Comparison of ENCODE assay signal across 17 mouse cellular contexts in genomic region chr2:75773431-75773830, GRCm38 (mm10). TPM values are rescaled to one million over a fixed set of nuclear protein-coding genes. Genes with fewer than 3 reads are reported as not detected.
DNase-seq lines count a peak whose midpoint lies in the region; ATAC-seq lines count a peak whose summit lies in the region.
"Had no signal": no experiment of that assay in that cellular context is flagged by ENCODE, and none has a peak within 500 bp of the region (broad histone marks: within the 10 kb centered on the region; RNA-seq: fewer than 3 reads in every experiment).

No protein-coding gene starts in this region.

- peaks cover 59% of the 10 kb centered on the region for H3K4me1 ChIP-seq in heart, embryonic 10.5 days
- H3K4me1 ChIP-seq in lung, embryonic 16.5 days (replicated peaks; ENCODE audit: control insufficient read depth, insufficient read depth, low read length), result peaks cover 32% of the 10 kb centered on the region
- H3K4me1 ChIP-seq in liver, embryonic 11.5 days (replicated peaks; ENCODE audit: control insufficient read depth, insufficient read depth, low read length), result peaks cover 40% of the 10 kb centered on the region

- no peaks in the 10 kb centered on the region for H3K9me3 ChIP-seq in heart, embryonic 10.5 days
- H3K9me3 ChIP-seq in lung, embryonic 16.5 days (ENCODE audit: control insufficient read depth, low read length), result no peaks in the 10 kb centered on the region
- no peaks in the 10 kb centered on the region for H3K9me3 ChIP-seq in liver, embryonic 11.5 days (ENCODE audit: control insufficient read depth, low read length)
- H3K9me3 ChIP-seq: embryonic facial prominence, embryonic 12.5 days; hindbrain, embryonic 15.5 days had no signal

- no peak overlapping the region for H3K4me3 ChIP-seq in heart, embryonic 10.5 days
- no peak overlapping the region for H3K4me3 ChIP-seq in lung, embryonic 16.5 days (ENCODE audit: low read length)
- no peak overlapping the region for H3K4me3 ChIP-seq in liver, embryonic 11.5 days (ENCODE audit: low read depth, low read length)
- H3K4me3 ChIP-seq: embryonic facial prominence, embryonic 12.5 days; hindbrain, embryonic 15.5 days had no signal

- no peak for DNase-seq in heart, embryonic 10.5 days (ENCODE audit: low spot score)
- no peak for DNase-seq in heart, postnatal 10 days
- no peak for DNase-seq in lung, postnatal 4 days
- no peak for DNase-seq in liver, embryonic 11.5 days (ENCODE audit: low spot score)
- DNase-seq: cerebellum, adult 11 months; forebrain, postnatal 0 days; gastrocnemius, postnatal 10 days; kidney, postnatal 4 days; left cerebral cortex, postnatal 4 days; lung, adult 18-20 months; midbrain, embryonic 14.5 days; thymus, postnatal 4 days had no signal

- intact Hi-C loops in heart, postnatal 10 days (cut with DNase I), result loop anchor here (2.0 kb wide), 1 partner anchor 71 kb away; no protein-coding TSS in a partner anchor

- 76% methylated on average over 5 of the region's 5 CpGs for WGBS in heart, embryonic 10.5 days
- 72% methylated on average over 5 of the region's 5 CpGs for WGBS in lung, embryonic 16.5 days
- WGBS in liver, embryonic 11.5 days, result 77% methylated on average over 5 of the region's 5 CpGs

- no peaks in the 10 kb centered on the region for H3K27me3 ChIP-seq in heart, embryonic 10.5 days (ENCODE audit: insufficient read depth, poor library complexity, severe bottlenecking)
- H3K27me3 ChIP-seq in lung, embryonic 16.5 days (ENCODE audit: control insufficient read depth, insufficient read depth, low read depth, low read length), result no peaks in the 10 kb centered on the region
- no peaks in the 10 kb centered on the region for H3K27me3 ChIP-seq in liver, embryonic 11.5 days (replicated peaks; ENCODE audit: control insufficient read depth, insufficient read depth, low read length)
- H3K27me3 ChIP-seq: embryonic facial prominence, embryonic 12.5 days; hindbrain, embryonic 15.5 days had no signal

- H3K4me2 ChIP-seq in lung, embryonic 16.5 days (ENCODE audit: low read depth, low read length), result no peak overlapping the region
- no peak overlapping the region for H3K4me2 ChIP-seq in liver, embryonic 11.5 days
- H3K4me2 ChIP-seq: embryonic facial prominence, embryonic 12.5 days; hindbrain, embryonic 15.5 days had no signal

- no peak overlapping the region; the same call in 1 of the 2 replicates for H3K9ac ChIP-seq in lung, embryonic 16.5 days (ENCODE audit: low read length)
- no peak overlapping the region for H3K9ac ChIP-seq in liver, embryonic 11.5 days (ENCODE audit: low read depth, low read length)
- H3K9ac ChIP-seq: embryonic facial prominence, embryonic 12.5 days; forebrain, postnatal 0 days; hindbrain, embryonic 15.5 days had no signal

- H3K36me3 ChIP-seq in heart, embryonic 10.5 days, result no peaks in the 10 kb centered on the region
- H3K36me3 ChIP-seq in lung, embryonic 16.5 days (ENCODE audit: control insufficient read depth, insufficient read depth, low read length), result no peaks in the 10 kb centered on the region
- H3K36me3 ChIP-seq in liver, embryonic 11.5 days (ENCODE audit: control insufficient read depth, insufficient read depth, low read length), result no peaks in the 10 kb centered on the region
- H3K36me3 ChIP-seq: embryonic facial prominence, embryonic 12.5 days; hindbrain, embryonic 15.5 days had no signal

- H3K27ac ChIP-seq in heart, embryonic 10.5 days, result peak overlapping the region; percentile 80; the same call in 1 of the 2 replicates
- H3K27ac ChIP-seq in lung, embryonic 16.5 days (ENCODE audit: low read length), result peak overlapping the region; percentile 97
- peak overlapping the region; percentile 26; the same call in 1 of the 2 replicates for H3K27ac ChIP-seq in liver, embryonic 11.5 days (ENCODE audit: low read depth, low read length)
- H3K27ac ChIP-seq: embryonic facial prominence, embryonic 12.5 days; hindbrain, embryonic 15.5 days had no signal

- ATAC-seq in lung, embryonic 16.5 days (ENCODE audit: low read depth), result no peak
- ATAC-seq in liver, embryonic 11.5 days (replicated peaks; ENCODE audit: low FRiP score), result no peak
- ATAC-seq in monocyte, adult 5-6 weeks (replicated peaks; ENCODE audit: insufficient number of reproducible peaks, low FRiP score, low TSS enrichment, poor library complexity, severe bottlenecking), result no peak
- ATAC-seq in inflammation-experienced regulatory T-cells, adult 6 months, result no peak
- ATAC-seq: forebrain, postnatal 0 days had no signal

RNA-seq across cellular contexts. Expression of gene Agps, which starts 58.5 kb away (rescaled TPM):
- polyA plus RNA-seq in heart, embryonic 10.5 days (2016; fragmentation: Nextera tagmentation; extraction: Ambion mirVana), result 48.6 and 49.5 TPM in 2 replicates
- total RNA-seq in heart, postnatal 10 days (2021), result 10 to 100 TPM; 44.1 to 44.8 TPM
- polyA plus RNA-seq in lung, embryonic 16.5 days (2015; fragmentation: Nextera tagmentation; extraction: Ambion mirVana), result 31.1 and 32.7 TPM in 2 replicates
- 38.2 and 40.0 TPM in 2 replicates for polyA plus RNA-seq in liver, embryonic 11.5 days (2014; fragmentation: Nextera tagmentation; extraction: Ambion mirVana)
- total RNA-seq in monocyte, adult 5-6 weeks (2017), result 60.0 to 94.2 TPM (median 75.4 TPM) in 3 replicates
- polyA plus RNA-seq in inflammation-experienced regulatory T-cells, adult 6 months (2017; shearing (Covaris generic)), result 10 to 100 TPM; 17.6 to 25.3 (median 18.5) TPM

Comparison
In these comparisons a context has a peak if more than half of its experiments do, and no peak if none do; other contexts are left out.
1. H3K27ac ChIP-seq: peak in every context shown above with its lines; median percentile 97 in lung, embryonic 16.5 days; 80 in heart, embryonic 10.5 days; 26 in liver, embryonic 11.5 days.